Mouse (Mus musculus) forelimb bud, embryonic 11.5 days (tissue): Measurements from ENCODE around the gene AC109138.7.

Experiments
- DNase-seq: peaks from one replicate; pipeline ENCODE4 v3.0.0-alpha.2; 2012; ENCODE audit warnings: low read depth, low spot score

AC109138.7 gene

DNA sequence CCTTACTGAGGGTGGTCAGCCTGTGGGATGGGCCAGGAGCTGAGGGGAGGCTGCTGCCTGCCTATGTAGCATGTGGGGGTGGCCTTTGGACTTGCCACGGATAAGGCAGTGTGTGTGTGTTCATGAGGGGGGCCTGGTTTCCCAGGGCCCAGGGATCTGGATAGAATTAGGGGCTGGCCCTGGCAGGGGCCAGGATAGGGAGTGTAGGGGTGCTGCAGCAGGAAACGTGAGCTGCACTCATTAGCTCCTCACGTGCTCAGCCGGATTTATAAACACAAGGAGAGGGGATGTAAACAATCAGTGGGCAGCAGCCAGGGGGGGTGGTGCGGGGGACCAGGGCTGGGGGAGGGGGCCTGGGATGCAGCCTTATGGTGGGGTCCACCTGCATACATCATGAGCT lies 3.0 kb downstream of the AC109138.7 start:
- DNase-seq = no peak

DNA sequence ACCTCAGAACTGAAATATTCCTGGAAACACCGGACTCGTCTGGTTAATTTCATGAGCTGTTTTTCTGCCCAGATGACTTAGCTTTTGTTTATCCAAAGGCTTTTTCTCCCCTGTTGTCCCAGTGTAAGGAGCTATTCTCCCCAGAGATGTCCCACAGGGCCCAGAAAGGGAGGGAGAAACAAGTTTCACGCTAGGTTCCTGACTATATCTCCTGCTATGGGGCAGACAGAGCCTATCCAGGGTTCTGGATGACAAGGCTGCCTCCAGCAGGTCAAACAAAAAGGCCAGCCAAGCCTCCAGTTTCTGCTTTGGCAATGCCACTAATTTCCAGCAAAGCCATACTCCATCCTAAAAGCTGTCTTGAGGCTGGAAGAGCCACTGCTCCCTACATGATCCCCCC lies 3.7 kb downstream of the AC109138.7 start:
- DNase-seq = no peak

DNA sequence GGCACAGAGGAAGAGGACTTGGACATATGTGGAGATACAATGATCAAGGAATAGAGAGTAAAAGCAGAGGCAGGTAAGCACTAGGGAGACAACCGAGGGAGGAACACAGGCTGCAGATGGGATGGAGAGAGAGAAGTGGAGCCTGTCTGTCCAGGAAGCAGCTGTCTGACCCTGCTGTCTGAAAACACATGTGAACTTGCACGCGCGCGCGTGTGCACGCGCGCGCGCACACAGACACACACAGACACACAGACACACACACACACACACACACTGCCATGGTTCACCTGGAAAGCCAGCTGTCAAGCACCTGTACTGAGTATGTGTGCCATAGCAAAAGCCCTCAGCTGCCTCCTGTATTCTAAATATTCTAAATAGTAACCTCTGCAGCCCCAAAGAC lies 4.1 kb downstream of the AC109138.7 start:
- DNase-seq = no peak

GRCm38 (mm10) chr19:4218784-4219183 lies 4.6 kb downstream of the AC109138.7 start:
- no peak for DNase-seq

DNA sequence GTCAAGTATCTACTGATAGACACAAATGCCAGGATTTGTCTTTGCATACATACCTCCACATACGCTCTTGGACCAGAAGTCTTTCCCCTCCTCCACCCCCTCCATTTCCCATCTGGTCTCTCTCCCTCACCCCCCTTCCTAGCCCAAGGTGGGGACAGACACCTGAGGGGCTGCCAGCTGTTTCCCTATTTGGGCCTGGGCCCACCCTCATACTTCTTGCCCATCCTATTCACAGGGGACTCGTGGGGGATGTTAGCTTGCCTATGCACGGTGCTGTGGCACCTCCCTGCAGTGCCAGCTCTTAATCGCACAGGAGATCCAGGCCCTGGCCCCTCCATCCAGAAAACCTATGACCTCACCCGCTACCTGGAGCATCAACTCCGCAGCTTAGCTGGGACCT lies 5.8 kb downstream of the AC109138.7 start:
- DNase-seq = no peak

DNA sequence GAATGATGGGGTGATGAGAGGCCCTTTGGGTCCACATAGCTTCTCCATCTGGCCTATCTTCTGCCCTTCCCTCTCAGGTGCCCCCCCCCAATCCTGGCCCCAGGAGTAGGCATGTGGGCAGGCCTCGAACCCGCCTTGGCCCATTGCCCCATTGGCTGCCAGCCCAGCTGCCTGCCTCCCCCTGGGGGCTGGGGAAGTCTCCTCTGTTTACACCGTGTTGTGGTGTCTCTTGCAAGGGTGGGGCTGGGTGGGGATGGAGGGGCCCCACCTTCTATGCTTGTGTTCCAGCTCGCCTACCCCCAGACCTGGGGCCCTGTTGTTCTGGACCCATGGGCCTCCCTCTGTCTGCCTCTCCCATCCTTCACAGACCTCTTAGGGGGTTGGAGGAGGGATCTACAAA lies 6.3 kb downstream of the AC109138.7 start:
- no peak for DNase-seq

DNA sequence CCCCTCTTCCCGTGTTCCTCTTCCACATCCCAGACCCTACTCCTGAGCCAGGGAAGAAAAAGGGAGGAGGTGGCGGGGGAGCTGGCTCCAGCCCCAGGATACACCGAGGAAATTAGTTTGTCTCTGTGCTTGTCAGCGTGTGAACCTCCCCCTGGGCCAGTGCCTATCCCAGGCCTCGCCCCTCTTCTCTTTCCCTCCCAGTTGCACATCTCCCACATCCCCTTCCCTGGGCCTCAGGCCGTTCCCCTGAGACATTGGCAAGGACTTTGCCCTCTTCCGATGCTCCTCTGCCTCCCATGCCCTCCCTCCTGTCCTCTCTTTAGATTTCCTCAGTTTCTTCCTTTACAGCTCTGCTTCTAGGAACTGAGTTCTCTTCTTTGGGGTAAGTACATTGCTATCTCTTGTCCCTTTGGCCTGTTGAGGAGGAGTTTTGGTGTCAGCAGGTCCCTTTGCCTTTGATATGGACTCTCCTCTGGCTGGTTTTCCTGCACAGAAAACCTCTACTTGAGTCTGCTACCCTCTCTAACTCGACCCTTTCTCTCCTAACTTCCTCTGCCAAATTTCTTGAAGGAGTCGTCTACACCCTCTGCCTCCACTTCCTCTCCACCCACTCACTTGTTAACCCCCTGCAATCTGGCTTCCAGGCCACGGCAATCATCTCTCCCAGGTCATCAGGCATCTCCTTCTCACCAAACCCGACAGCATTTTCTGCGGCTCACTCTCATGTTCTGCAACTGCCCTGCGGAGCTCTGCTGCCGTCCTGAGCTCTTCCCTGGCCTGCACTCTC lies 7.0 kb downstream of the AC109138.7 start:
- DNase-seq = no peak

DNA sequence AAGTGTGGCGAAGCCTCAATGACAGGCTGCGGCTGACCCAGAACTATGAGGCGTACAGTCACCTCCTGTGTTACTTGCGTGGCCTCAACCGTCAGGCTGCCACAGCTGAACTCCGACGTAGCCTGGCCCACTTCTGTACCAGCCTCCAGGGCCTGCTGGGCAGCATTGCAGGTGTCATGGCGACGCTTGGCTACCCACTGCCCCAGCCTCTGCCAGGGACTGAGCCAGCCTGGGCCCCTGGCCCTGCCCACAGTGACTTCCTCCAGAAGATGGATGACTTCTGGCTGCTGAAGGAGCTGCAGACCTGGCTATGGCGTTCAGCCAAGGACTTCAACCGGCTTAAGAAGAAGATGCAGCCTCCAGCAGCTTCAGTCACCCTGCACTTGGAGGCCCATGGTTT lies 8.0 kb downstream of the AC109138.7 start:
- DNase-seq = no peak

- no peak for DNase-seq
Measured at GRCm38 (mm10) chr19:4226779-4227178, 12.6 kb downstream of the AC109138.7 start.

GRCm38 (mm10) chr19:4227446-4227845 lies 13.3 kb downstream of the AC109138.7 start:
- no peak for DNase-seq

DNA sequence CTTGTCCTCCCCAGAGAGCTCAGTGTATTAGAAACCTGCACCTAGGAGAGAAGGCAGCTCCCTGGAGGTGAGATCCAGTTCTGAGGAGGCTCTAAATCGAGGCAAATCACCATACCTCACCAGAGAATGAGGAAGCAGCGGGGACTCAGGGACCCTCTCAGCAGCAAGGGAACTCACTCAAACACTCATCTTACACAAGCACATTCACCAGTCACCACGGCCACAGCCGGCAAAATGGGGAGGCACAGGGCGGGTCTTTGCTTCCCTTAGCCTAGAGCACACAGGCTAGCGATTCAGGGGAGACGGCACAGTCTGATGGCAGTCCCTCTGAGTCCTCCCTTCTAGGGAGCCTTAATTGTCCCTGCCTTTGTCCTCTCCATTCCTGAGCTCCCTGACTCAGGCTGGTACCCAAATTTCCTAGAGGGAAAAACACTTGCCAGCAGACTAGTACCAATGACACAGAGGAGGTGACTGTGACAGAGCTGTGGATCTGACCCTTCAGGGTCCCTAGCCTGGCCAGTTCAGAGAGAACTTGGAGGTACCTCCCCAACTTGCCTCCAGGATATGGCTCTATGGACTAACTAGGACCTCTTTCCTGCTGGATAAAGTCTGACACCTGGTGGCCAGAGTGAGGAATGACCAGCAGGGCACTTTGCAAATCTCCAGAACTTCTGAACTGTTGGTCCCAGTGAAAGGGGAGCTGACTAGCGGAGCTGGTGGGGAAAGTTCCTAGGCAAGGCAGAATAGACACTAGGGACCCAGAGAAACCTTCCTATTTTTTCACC lies 13.9 kb downstream of the AC109138.7 start:
- DNase-seq = peak; percentile 88

GRCm38 (mm10) chr19:4228891-4229290 lies 14.7 kb downstream of the AC109138.7 start:
- no peak for DNase-seq

DNA sequence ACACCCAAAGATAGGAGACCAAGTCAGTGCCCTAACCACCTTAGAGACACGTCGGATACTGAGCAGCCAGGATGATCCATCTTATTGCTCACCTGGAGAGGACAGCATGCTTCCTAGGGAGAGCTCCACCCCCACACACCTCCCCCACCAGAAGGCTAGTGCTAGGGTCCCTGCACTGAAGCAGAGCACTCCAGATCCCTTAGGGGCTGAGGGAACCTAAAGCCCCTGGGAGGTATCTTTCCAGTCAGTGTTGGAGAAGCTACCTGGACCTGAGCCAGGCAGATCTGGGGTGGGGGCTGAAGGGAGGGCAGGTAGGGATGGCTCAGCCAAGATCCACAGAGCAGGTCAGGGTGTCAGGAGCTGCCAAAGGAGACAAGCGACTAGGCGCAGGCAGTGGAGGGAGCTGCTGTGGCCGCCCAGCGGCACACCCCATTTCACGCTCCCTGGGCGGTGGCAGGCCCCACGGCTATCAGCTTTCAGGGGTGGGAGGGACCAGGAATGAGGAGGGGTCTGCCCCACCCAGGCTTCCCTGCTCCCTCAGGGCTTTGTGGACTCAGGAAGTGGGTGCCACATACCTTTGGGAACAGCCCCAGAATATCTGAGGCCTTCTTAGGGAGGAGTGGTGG lies 15.4 kb downstream of the AC109138.7 start:
- DNase-seq = no peak

- no peak for DNase-seq
Measured at GRCm38 (mm10) chr19:4230415-4230814, 16.3 kb downstream of the AC109138.7 start.

GRCm38 (mm10) chr19:4231253-4232185 lies 17.4 kb downstream of the AC109138.7 start, which contains the start of gene Pold4:
Pold4 (plus strand) TSS chr19:4231899.
- DNase-seq = peak; percentile 86

GRCm38 (mm10) chr19:4232186-4232572 lies 18.0 kb downstream of the AC109138.7 start:
- no peak for DNase-seq

- DNase-seq = no peak
Measured at GRCm38 (mm10) chr19:4232651-4233050, 18.5 kb downstream of the AC109138.7 start.

DNA sequence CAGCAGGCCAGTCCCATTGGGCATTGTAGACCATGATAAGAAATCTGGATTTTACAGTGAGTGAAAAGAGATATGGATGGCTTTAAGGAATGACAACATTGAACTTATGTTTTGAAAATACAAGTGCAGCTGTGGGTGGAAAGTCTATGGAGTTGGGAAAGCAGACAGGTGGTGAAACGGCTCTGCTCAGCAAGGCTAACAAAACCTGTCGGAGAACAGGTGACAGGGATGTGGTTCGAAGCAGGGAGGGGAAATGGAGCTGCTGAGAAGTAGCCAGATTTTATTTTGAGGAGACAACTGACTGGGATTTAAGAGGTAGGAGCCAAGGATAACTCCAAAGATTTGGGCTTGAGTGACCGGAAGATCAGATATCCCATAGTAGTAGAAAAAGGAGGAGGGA lies 20.4 kb downstream of the AC109138.7 start:
- no peak for DNase-seq

GRCm38 (mm10) chr19:4240247-4240668 lies 26.1 kb downstream of the AC109138.7 start:
- DNase-seq = peak; percentile 75

- no peak for DNase-seq
Measured at GRCm38 (mm10) chr19:4242416-4242815, 28.3 kb downstream of the AC109138.7 start.

DNA sequence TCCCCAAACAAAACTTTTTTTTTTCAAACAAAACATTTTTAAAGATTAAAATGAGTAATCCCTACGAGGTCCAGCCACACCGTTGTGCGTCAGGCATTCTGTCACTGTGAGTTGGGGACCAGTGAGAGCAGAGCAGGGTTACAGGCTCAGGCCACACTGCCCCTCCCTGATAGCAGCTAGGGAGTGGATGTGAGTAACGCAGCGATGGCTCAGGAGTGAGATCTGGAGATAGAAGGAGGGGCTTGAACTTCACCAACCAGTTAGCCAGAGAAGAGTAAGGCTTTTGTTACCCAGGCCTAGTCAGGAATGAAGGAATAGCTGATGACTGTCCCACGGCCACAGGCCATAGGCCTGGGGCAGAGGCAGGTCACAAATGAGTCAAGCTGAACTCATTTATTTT lies 30.6 kb downstream of the AC109138.7 start:
- DNase-seq = no peak
